Mouse (Mus musculus) E14TG2a.4 (cell line): ENCODE data around the gene Prkca.

Experiments
- CTCF ChIP-seq: conservative IDR thresholded peaks from 2 replicates; pipeline ENCODE4 v1.5.1; 2014; ENCODE audit warnings: low read length
- NANOG ChIP-seq: IDR thresholded peaks from 2 replicates; pipeline ENCODE4 v1.6.1; 2014; ENCODE audit warnings: borderline replicate concordance, low read length, mixed read lengths
- POU5F1 ChIP-seq: IDR thresholded peaks from 2 replicates; pipeline ENCODE4 v1.6.1; 2014; ENCODE audit warnings: low read length, borderline replicate concordance

GRCm38 (mm10) chr11:108198592-108198991 lies 145.1 kb downstream of the Prkca start:
- TF ChIP-seq CTCF (no peak), NANOG (no peak), POU5F1 (no peak)
